Mouse (Mus musculus) adrenal gland, adult 8-10 months (tissue): Measurements from ENCODE around the gene Rtn4. TPM values are rescaled to one million over a fixed set of nuclear protein-coding genes. Genes with fewer than 3 reads are reported as not detected.

ENCODE experiments used
- DNase-seq: peaks from one replicate; pipeline ENCODE4 v3.0.0; 2022
- total RNA-seq, 4 experiments: library from RNA; stranded (reverse); gene quantifications; 2 replicates each; pipeline ENCODE4 v1.2.4; 2022

The Rtn4 gene
- total RNA-seq, 4 experiments from 2014 or later = 226 to 575 (median 412) TPM

DNA sequence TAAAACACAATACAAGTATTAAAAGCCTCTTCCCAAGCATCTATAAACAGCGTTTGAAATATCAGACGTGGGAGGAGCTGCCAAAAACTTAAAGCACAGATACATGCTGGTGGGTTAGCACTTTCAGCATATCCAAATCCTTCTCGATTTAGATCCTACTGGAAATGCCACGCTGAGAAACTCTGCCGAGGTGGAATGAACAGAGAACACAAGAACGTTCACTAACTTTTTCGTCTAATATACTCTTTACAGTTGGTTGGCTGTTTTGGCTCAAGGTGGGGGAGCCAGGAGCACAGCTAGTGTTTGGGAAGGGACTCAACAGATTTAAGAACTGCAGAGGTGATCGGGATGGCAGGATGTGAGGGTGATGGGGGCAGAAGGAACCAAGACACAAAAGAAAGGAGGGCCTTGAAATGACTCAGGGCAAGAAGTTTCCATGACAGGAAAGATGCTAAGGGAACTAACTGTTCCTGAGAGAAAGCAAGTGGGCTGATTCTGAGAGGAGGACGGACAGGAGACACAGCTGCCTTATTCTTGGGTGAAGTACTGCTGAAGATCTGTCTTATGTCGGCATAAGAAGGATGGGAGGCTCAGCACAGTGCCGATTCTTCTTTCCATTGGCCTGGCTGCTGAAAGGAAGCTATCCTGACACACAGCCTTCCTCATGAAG lies 73.7 kb downstream of the Rtn4 start:
- DNase-seq = no peak

DNA sequence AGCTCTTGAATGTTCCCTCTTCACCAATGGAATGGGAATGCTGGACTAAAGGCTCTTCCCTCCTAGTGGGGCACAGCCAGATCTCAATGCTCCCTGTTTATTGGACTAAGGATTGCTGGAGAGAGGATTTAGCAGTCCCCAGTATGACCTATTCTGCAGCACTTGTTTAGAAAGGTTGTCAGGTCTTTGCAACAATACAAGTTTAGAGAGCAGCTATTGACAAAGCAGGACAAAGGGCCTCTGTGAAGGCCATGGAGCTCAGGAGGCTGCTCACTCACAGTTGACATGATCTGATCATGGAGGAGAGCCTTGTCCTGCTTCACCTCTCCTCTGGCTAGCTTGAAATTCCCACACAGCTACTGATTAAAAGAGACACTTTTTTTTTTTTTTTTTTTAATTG lies 75.8 kb downstream of the Rtn4 start:
- no peak for DNase-seq

DNA sequence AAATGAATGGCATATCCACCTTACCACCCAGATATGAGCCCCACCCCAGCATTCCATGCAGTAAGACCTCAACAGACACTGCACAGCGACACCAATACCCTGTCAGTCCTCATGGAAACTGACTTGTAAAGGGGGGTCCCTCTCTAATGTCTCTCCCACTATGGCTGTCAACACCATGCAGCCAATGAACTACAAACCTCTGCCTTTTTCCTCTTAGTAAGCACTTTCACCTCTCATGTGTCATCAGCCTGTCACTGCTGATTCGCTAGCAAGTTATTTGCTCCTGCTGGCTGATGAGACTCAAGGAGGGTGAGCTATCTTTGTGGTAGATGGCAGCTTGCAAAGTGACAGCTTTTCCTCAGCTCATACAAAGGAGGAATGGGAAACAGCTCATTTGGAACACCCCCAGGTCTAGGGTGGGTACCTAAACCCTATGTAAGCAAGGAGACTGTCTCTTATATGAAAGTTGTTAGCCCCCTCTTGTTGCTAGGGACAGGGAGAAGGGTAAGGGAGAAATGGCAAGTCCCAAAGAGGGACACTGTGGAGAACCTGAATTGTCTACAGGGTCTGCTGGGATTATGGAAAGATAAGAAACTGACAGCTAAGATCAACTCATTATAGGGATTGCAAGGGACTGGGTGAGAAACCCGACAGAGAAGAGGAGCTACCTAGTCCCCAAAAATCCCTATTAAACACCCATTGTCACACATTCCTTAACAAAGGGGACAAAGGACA lies 78.1 kb downstream of the Rtn4 start:
- DNase-seq = no peak

DNA sequence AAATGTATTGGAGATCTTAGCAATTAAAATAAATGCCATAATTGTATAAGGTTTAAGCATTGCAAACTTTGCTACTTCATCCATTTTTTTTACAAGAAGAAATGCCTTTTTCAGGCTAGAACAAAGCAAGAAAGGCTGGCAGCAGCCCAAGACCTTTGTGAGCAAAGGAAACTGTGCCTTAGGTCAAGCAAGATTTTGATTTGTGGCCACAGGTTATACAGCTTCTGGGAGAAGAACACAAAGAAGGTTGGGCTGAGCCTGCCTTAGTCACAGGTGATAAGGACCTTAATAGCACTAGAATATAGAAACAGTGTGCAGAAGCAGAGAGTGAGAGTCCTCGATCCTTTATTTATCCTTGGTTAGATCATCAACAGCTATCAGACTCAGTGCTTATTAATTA lies 79.5 kb downstream of the Rtn4 start:
- DNase-seq = no peak

DNA sequence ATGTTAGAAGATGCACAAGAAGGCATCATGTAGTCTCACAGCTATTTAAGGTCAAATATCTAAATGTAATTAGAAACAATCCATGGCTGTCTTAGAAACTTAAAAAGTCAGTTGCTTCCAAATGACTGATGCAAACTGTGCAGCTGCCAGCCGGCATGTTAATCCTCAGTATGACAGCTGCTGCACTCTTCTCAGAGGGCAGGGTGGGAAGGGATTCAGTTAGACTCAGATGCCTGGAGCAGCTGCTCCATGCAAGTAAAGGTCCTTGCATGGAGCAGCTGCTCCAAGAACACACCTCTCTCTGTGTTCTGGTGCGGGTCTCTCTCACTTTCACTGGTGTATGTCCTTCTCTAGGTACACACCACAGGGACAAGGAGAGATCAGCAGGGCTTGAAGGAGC lies 81.5 kb downstream of the Rtn4 start:
- DNase-seq = no peak

DNA sequence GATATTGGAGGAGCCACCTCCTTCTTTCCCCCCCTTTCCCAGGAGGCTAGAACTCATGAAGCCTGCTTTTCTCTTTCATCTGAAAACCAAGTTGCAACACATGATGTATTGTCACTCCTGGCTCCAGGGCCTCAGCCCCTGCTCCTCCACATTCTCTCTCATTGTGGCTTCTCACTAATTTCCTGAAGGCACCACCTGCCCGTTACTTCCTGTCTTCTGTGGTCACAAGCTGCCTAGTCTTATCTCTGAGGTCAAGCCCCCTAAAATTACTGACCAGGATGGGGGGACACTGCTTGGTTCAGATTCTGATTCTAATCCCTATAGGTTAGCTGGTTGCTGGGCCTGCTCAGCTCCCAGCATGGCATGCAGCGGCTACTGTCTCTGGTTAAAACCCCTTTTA lies 82.0 kb downstream of the Rtn4 start:
- DNase-seq = no peak

DNA sequence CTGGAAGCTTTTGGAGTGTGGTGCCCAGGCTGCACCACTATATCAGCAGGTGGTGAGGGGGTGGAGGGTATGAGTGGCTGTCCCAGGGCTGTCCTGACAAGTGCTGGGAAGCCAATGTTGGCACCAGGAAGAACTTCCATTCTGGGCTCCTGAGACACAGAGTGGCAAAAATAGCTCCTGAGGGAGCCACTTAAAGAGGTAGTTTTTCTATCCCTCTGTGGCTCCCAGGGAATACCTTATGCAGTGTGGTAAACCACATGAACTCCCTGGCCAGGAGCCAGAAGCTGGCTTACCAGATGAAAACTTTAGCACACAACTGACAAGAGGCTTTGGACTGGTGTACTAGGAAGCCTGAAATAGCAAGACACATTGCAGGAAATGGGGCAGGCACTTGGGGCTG lies 85.2 kb downstream of the Rtn4 start:
- no peak for DNase-seq

DNA sequence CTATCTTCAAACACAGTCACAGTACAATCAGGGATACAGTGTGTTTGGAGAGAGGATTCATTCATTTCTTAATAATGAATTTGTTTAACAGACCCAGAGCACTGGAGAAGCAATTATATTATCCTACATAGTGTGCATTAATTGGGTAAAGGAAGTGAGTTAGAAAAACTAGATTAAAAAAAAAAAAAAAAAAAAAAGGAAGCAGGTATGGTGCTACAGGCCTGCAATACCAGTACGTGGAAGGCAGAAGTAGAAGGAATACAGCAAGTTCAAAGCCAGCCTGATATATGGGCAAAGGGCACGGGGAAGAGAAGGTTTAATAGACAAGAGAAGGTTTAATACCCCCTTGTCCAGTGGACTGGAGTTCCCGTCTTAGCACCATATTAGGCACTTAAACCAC lies 86.2 kb downstream of the Rtn4 start:
- no peak for DNase-seq

DNA sequence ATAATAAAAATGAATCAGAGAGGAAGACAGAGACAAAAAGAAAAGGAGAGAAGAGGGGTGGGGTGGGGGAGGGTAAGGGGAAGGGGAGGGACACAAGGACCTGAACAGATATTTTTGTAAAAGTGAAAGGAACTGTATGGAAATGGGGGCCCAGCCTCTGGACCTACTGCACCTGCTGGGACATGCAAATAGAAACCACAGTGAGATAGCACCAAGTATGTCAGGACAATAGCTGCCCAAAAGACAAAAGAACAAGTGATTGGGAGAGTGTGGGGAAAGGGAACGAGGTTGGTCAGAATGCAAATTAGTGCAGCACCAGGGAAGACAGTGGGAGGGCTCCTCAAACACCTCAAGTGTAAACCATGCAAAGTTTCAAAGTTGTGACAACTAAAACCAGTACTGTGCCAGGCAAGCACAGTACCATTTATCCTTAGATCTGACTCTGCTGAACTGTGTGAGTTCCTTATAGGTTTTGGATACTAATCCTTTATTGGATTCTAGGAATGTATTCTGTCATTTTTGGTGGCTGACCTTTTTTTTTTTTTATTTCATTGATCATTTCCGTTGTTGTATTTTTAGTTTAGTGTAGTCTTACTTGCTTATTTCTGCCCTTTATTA lies 86.8 kb downstream of the Rtn4 start:
- DNase-seq = no peak

DNA sequence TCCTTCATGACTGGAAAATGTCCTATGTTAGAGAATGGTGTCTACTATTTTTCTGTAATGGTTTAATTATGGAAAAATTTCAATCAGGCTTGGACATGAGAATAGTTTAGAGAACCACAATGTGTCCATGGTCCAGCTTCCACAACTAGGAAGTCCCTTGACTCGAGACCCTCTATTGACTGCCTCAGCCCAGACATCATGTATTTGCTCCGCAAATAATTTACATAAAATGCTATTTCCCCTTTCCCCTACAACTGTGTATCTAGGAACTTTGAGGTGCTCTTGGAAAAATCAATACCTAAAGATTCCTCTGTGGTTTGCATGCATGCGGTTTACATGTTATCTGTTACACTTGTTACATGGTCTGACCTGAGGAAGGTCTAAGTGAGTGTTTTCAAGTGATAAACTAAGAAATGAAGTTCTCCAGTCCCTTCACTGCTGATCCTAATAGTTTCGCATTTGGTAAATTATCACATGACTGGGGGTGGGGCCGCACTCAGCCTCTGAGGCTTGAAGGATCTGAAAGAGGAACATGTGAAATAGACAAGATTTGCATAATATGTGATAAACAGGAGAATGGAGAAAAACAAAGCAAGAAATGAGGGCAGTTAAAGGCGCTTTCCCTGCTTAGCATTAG lies 94.0 kb downstream of the Rtn4 start:
- no peak for DNase-seq

DNA sequence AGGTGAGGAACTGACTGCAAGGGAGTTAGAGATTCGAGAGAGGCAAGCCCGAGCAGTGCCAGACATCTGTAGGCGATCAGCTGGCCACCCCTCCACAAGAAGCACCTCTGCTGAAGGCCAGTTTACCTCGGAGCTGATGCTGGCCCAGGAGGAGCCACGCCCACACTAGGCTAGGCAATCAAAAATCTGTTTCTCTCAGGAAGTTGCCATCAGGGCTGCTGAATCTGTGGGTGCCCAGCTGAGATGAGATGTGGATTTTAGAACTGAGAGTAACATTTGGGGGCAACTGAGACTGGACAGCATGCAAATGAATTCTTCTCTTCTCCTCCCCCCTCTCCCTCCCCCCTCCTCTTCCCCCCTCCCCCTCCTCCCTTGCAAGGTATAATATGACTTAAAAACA lies 94.7 kb downstream of the Rtn4 start:
- DNase-seq = no peak

DNA sequence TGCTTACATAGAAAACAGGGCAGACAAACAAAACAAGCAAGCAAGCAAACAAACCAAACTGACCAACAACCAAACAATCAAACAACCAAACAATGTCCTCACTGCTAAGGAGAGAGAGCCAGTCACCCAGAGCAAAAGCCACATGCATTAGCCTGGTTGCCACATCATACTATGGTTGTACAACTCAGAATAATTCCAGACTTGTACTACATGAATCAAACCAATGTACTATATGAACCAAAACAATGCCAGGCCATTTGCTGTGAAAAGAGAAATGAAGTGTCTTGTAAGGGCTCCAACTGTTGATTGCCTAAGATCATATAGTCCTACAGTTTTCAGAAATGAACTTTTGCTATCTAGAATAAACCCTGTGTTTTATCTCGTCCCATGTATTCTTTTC lies 95.8 kb downstream of the Rtn4 start:
- DNase-seq = no peak

DNA sequence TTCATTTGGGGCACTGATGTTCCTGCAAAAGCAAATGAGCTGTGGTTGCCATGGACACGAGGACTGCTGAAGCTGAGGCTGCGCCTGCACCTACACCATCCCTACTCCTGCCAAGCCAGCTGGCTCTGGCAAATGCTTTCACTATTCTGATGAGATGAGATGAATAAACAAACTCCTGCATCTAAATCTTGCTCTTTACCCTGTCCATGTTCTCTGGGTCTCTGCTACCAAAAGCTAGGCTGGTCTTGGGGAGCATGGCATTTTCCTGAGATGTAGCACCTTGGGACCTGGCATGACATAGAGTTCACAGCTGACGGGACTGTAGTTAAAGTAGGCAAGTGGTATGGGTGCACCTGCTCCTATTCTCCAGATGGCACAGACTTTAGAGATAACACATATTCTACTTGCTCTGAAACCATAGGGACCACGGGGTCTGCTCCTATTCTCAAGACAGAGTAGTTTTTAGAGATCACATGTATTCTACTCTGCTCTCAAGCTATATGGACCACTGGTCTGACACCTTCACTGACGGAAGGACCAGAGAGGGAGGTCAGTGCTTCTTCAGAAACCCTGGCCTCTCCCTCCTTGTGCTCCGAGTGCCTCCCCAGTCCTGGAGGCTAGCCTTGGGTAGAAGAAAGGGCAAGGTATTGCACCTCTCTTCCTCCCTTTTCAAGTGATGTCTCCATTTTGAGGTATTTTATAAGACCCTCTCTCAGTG lies 96.3 kb downstream of the Rtn4 start:
- DNase-seq = no peak

DNA sequence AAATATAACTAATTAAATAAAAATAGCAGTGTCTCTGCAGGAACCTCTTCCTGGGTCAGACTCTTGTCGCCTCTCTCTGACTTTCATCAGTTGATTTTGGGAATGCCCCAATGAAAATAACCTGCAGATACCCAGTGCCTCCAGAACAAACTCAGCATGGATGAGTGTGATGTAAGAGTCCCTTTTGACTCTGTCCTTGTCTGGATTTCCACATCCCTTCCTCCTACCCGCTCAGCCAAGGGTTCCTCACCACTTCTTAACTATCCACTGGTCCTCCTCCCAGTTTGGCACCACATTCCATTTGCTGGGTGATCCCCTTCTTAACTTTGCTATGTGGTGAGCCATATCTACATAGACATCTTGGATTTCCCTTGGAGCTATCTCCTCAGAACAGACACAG lies 98.0 kb downstream of the Rtn4 start:
- DNase-seq = no peak

Other genes starting within 250 kb of the Rtn4 start
- gene Prorsd1, start 177.9 kb upstream of the Rtn4 start, total RNA-seq = 10 to 100 TPM; 25.6 to 32.1 (median 29.9) TPM
- 10 to 100 TPM; 37.4 to 44.0 (median 39.4) TPM for gene Mtif2, start 166.5 kb upstream of the Rtn4 start, total RNA-seq
- gene Clhc1, start 145.0 kb upstream of the Rtn4 start, total RNA-seq = under 1 TPM; 0.18 to 0.51 (median 0.21) TPM
- gene Rps27a, start 144.8 kb upstream of the Rtn4 start, total RNA-seq = 100 to 1,000 TPM; 772 to 918 (median 868) TPM
- gene 4931440F15Rik, start 132.7 kb downstream of the Rtn4 start, total RNA-seq = 1 to 10 TPM in 1 of 4 experiments, under 1 TPM in 3; 0.35 to 1.0 (median 0.85) TPM